Mouse (Mus musculus) adipocyte (in vitro differentiated cells): Measurements from ENCODE around the gene Nebl.

Source experiments
- DNase-seq: peaks from one replicate; pipeline ENCODE4 v3.0.0-alpha.2; 2016; ENCODE audit warnings: low spot score

The Nebl gene

GRCm38 (mm10) chr2:17623931-17624330, 107.3 kb downstream of the Nebl start:
- no peak for DNase-seq

- DNase-seq, result no peak
These were observed 121.0 kb downstream of the Nebl start for GRCm38 (mm10) chr2:17610259-17610658.

- no peak for DNase-seq
These were observed 127.7 kb downstream of the Nebl start for GRCm38 (mm10) chr2:17603573-17603972.

- no peak for DNase-seq
These were observed 130.6 kb downstream of the Nebl start for GRCm38 (mm10) chr2:17600652-17601051.

GRCm38 (mm10) chr2:17599860-17600259, 131.4 kb downstream of the Nebl start:
- DNase-seq, result no peak

GRCm38 (mm10) chr2:17597932-17598331, 133.3 kb downstream of the Nebl start:
- DNase-seq, result no peak

- no peak for DNase-seq
These were observed 141.6 kb downstream of the Nebl start for GRCm38 (mm10) chr2:17589669-17590068.

GRCm38 (mm10) chr2:17585329-17585992, 145.8 kb downstream of the Nebl start:
- no peak for DNase-seq

- DNase-seq, result no peak
These were observed 155.6 kb downstream of the Nebl start for GRCm38 (mm10) chr2:17575648-17576047.

GRCm38 (mm10) chr2:17571716-17572115, 159.5 kb downstream of the Nebl start:
- DNase-seq, result no peak

- no peak for DNase-seq
These were observed 172.1 kb downstream of the Nebl start for GRCm38 (mm10) chr2:17558889-17559742.

GRCm38 (mm10) chr2:17549895-17550558, 181.2 kb downstream of the Nebl start:
- DNase-seq, result no peak

- no peak for DNase-seq
These were observed 184.8 kb downstream of the Nebl start for GRCm38 (mm10) chr2:17546354-17546948.

GRCm38 (mm10) chr2:17539737-17540136, 191.5 kb downstream of the Nebl start:
- DNase-seq, result no peak

GRCm38 (mm10) chr2:17538493-17538892, 192.8 kb downstream of the Nebl start:
- DNase-seq, result no peak

- DNase-seq, result no peak
These were observed 199.7 kb downstream of the Nebl start for GRCm38 (mm10) chr2:17531355-17532105.

GRCm38 (mm10) chr2:17525739-17526526, 205.3 kb downstream of the Nebl start:
- DNase-seq, result no peak

GRCm38 (mm10) chr2:17525211-17525610, 206.1 kb downstream of the Nebl start:
- DNase-seq, result no peak

GRCm38 (mm10) chr2:17524205-17524978, 206.9 kb downstream of the Nebl start:
- no peak for DNase-seq

- DNase-seq, result no peak
These were observed 207.5 kb downstream of the Nebl start for GRCm38 (mm10) chr2:17523791-17524190.
